Mouse (Mus musculus) stomach, embryonic 16.5 days (tissue): ENCODE measurements at regions not wholly inside any gene's neighbourhood (a gene's known extent, or its start where the extent isn't known, plus 50 kb on each side); places are given as distances from the start of the nearest gene placed in this dataset.

Experiments used
- ATAC-seq: fragments of 200-750 bp; cut with Nextera tagmentation; 2 replicates; pipeline ENCODE4 v1.8.0; 2017; ENCODE audit warnings: moderate number of reproducible peaks, moderate TSS enrichment; ENCODE audit not compliant: insufficient read depth, low FRiP score
- H3K27ac ChIP-seq: fragments of 300-500 bp; sonication (generic); 2 replicates; pipeline ENCODE4 v1.5.1; 2014; ENCODE audit warnings: low read length
- H3K27me3 ChIP-seq: fragments of 300-500 bp; sonication (generic); 2 replicates; pipeline ENCODE4 v1.6.1; 2014; ENCODE audit warnings: low read length, control low read depth, mixed read lengths; ENCODE audit not compliant: control insufficient read depth, insufficient read depth
- H3K36me3 ChIP-seq: fragments of 300-500 bp; sonication (generic); 2 replicates; pipeline ENCODE4 v1.6.1; 2014; ENCODE audit warnings: low read length; ENCODE audit not compliant: control insufficient read depth, insufficient read depth
- H3K4me1 ChIP-seq: fragments of 300-500 bp; sonication (generic); 2 replicates; pipeline ENCODE4 v1.6.1; 2014; ENCODE audit warnings: low read length, control low read depth, mixed read lengths; ENCODE audit not compliant: control insufficient read depth, insufficient read depth
- H3K4me2 ChIP-seq: fragments of 300-500 bp; sonication (generic); 2 replicates; pipeline ENCODE4 v1.6.1; 2014; ENCODE audit warnings: low read depth, low read length, mixed read lengths
- H3K4me3 ChIP-seq: fragments of 300-500 bp; sonication (generic); replicated peaks from 2 replicates; pipeline ENCODE4 v1.5.1; 2014; ENCODE audit warnings: mild to moderate bottlenecking, low read length
- H3K9ac ChIP-seq: fragments of 300-500 bp; sonication (generic); 2 replicates; pipeline ENCODE4 v1.6.1; 2014; ENCODE audit warnings: low read length
- H3K9me3 ChIP-seq: fragments of 300-500 bp; sonication (generic); replicated peaks from 2 replicates; pipeline ENCODE4 v1.6.1; 2016; ENCODE audit warnings: low read length, control low read depth; ENCODE audit not compliant: control insufficient read depth
- WGBS: fragments of 180-500 bp; shearing (Covaris S2); extraction: QIAGEN DNeasy Blood & Tissue Kit; methylation state at CpG from one replicate; pipeline ENCODE4 v1.1.7; 2014; 5-methylcytosine and 5-hydroxymethylcytosine counted together

GRCm38 (mm10) chr11:21478191-21478590 lies 93.8 kb upstream of the Wdpcp start:
- ATAC-seq: no peak
- Histone ChIP-seq H3K9ac (no peak overlapping the region), H3K27me3 (no peaks in the 10 kb centered on the region), H3K36me3 (no peaks in the 10 kb centered on the region), H3K4me2 (no peak overlapping the region), H3K4me1 (no peaks in the 10 kb centered on the region), H3K27ac (no peak overlapping the region), H3K9me3 (no peaks in the 10 kb centered on the region), H3K4me3 (no peak overlapping the region)

- no peak for ATAC-seq
- 77% methylated on average over 4 of the region's 4 CpGs for WGBS
- no peak overlapping the region for H3K27ac ChIP-seq
- no peaks in the 10 kb centered on the region for H3K9me3 ChIP-seq
- no peak overlapping the region for H3K9ac ChIP-seq
- H3K4me2 ChIP-seq: no peak overlapping the region
- no peak overlapping the region for H3K4me3 ChIP-seq
- no peaks in the 10 kb centered on the region for H3K36me3 ChIP-seq
- no peaks in the 10 kb centered on the region for H3K27me3 ChIP-seq
- no peaks in the 10 kb centered on the region for H3K4me1 ChIP-seq
Measured at GRCm38 (mm10) chr11:21470711-21471110, 99.7 kb upstream of the Ugp2 start.

GRCm38 (mm10) chr11:21468465-21468864 lies 97.5 kb upstream of the Ugp2 start:
- H3K27me3 ChIP-seq: no peaks in the 10 kb centered on the region
- H3K36me3 ChIP-seq: no peaks in the 10 kb centered on the region
- H3K4me1 ChIP-seq: no peaks in the 10 kb centered on the region
- no peak for ATAC-seq
- no peak overlapping the region for H3K27ac ChIP-seq
- no peaks in the 10 kb centered on the region for H3K9me3 ChIP-seq
- no peak overlapping the region for H3K4me2 ChIP-seq
- H3K4me3 ChIP-seq: no peak overlapping the region
- H3K9ac ChIP-seq: no peak overlapping the region

- ATAC-seq: no peak
- H3K4me2 ChIP-seq: no peak overlapping the region
- no peaks in the 10 kb centered on the region for H3K36me3 ChIP-seq
- H3K4me3 ChIP-seq: no peak overlapping the region
- no peaks in the 10 kb centered on the region for H3K27me3 ChIP-seq
- no peaks in the 10 kb centered on the region for H3K4me1 ChIP-seq
- no peak overlapping the region for H3K9ac ChIP-seq
- no peak overlapping the region for H3K27ac ChIP-seq
- H3K9me3 ChIP-seq: no peaks in the 10 kb centered on the region
Measured at GRCm38 (mm10) chr11:21460011-21460410, 89.0 kb upstream of the Ugp2 start.

GRCm38 (mm10) chr11:21453308-21454106 lies 82.5 kb upstream of the Ugp2 start:
- no peak overlapping the region for H3K4me2 ChIP-seq
- no peak overlapping the region for H3K4me3 ChIP-seq
- H3K9me3 ChIP-seq: no peaks in the 10 kb centered on the region
- H3K27ac ChIP-seq: no peak overlapping the region
- H3K36me3 ChIP-seq: no peaks in the 10 kb centered on the region
- no peaks in the 10 kb centered on the region for H3K27me3 ChIP-seq
- H3K9ac ChIP-seq: no peak overlapping the region
- no peak for ATAC-seq
- H3K4me1 ChIP-seq: no peaks in the 10 kb centered on the region
- WGBS: 66% methylated on average over 3 of the region's 4 CpGs

- Histone ChIP-seq H3K4me1 (no peaks in the 10 kb centered on the region), H3K9ac (no peak overlapping the region), H3K27ac (no peak overlapping the region), H3K36me3 (no peaks in the 10 kb centered on the region), H3K4me2 (no peak overlapping the region), H3K4me3 (no peak overlapping the region), H3K27me3 (no peaks in the 10 kb centered on the region), H3K9me3 (no peaks in the 10 kb centered on the region)
- no peak for ATAC-seq
- WGBS: 42% methylated on average over 2 of the region's 2 CpGs
Measured at GRCm38 (mm10) chr11:21433726-21434125, 62.7 kb upstream of the Ugp2 start.

- Histone ChIP-seq H3K4me2 (no peak overlapping the region), H3K27ac (no peak overlapping the region), H3K9ac (no peak overlapping the region), H3K4me3 (no peak overlapping the region), H3K27me3 (no peaks in the 10 kb centered on the region), H3K9me3 (no peaks in the 10 kb centered on the region), H3K36me3 (no peaks in the 10 kb centered on the region), H3K4me1 (no peaks in the 10 kb centered on the region)
- 56% methylated on average over 1 of the region's 1 CpGs for WGBS
- ATAC-seq: no peak
Measured at GRCm38 (mm10) chr11:21430021-21430420, 59.0 kb upstream of the Ugp2 start.

- Histone ChIP-seq H3K27ac (no peak overlapping the region), H3K4me2 (no peak overlapping the region), H3K9ac (no peak overlapping the region), H3K36me3 (no peaks in the 10 kb centered on the region), H3K27me3 (no peaks in the 10 kb centered on the region), H3K4me1 (no peaks in the 10 kb centered on the region), H3K9me3 (no peaks in the 10 kb centered on the region), H3K4me3 (no peak overlapping the region)
- no peak for ATAC-seq
- WGBS: 77% methylated on average over 6 of the region's 6 CpGs
Measured at GRCm38 (mm10) chr11:21428749-21429148, 57.7 kb upstream of the Ugp2 start.

- no peak for ATAC-seq
- whole genome bisulfite sequencing: 42% methylated on average over 3 of the region's 3 CpGs
- no peak overlapping the region for H3K27ac ChIP-seq
Measured at GRCm38 (mm10) chr11:21428013-21428317, 57.0 kb upstream of the Ugp2 start.

More at GRCm38 (mm10) chr11:21428013-21428317, 57.0 kb upstream of the Ugp2 start:
- Histone ChIP-seq H3K4me1 (no peaks in the 10 kb centered on the region), H3K4me2 (no peak overlapping the region), H3K36me3 (no peaks in the 10 kb centered on the region), H3K9ac (no peak overlapping the region), H3K27me3 (no peaks in the 10 kb centered on the region), H3K4me3 (no peak overlapping the region), H3K9me3 (no peaks in the 10 kb centered on the region)
